Mouse (Mus musculus) forebrain, embryonic 13.5 days (tissue): Measurements from ENCODE around the gene Mogs. TPM values are rescaled to one million over a fixed set of nuclear protein-coding genes. Genes with fewer than 3 reads are reported as not detected.

Experiments
- ATAC-seq: fragments of 200-750 bp; cut with Nextera tagmentation; 2 replicates; pipeline ENCODE4 v1.8.0; 2017
- H3K27ac ChIP-seq: fragments of 300-500 bp; sonication (generic); 2 replicates; pipeline ENCODE4 v1.5.1; 2015; ENCODE audit warnings: inconsistent platforms, mild to moderate bottlenecking, moderate library complexity
- H3K27me3 ChIP-seq: fragments of 300-500 bp; sonication (generic); 2 replicates; pipeline ENCODE4 v1.6.1; 2015; ENCODE audit warnings: mild to moderate bottlenecking, inconsistent platforms
- H3K36me3 ChIP-seq: fragments of 300-500 bp; sonication (generic); 2 replicates; pipeline ENCODE4 v1.6.1; 2015; ENCODE audit warnings: mild to moderate bottlenecking, inconsistent platforms; ENCODE audit not compliant: poor library complexity, severe bottlenecking
- H3K4me1 ChIP-seq: fragments of 300-500 bp; sonication (generic); 2 replicates; pipeline ENCODE4 v1.6.1; 2015; ENCODE audit warnings: inconsistent platforms
- H3K4me2 ChIP-seq: fragments of 300-500 bp; sonication (generic); 2 replicates; pipeline ENCODE4 v1.6.1; 2015; ENCODE audit warnings: inconsistent platforms, mild to moderate bottlenecking, moderate library complexity
- H3K4me3 ChIP-seq: fragments of 300-500 bp; sonication (generic); 2 replicates; pipeline ENCODE4 v1.5.1; 2015; ENCODE audit warnings: mild to moderate bottlenecking, inconsistent platforms
- H3K9ac ChIP-seq: fragments of 300-500 bp; sonication (generic); 2 replicates; pipeline ENCODE4 v1.6.1; 2015; ENCODE audit warnings: mild to moderate bottlenecking, inconsistent platforms
- H3K9me3 ChIP-seq: fragments of 300-500 bp; sonication (generic); replicated peaks from 2 replicates; pipeline ENCODE4 v1.6.1; 2016; ENCODE audit warnings: inconsistent platforms
- WGBS: fragments of 180-500 bp; shearing (Covaris S2); methylation state at CpG from one replicate; pipeline ENCODE4 v1.1.7; 2015; 5-methylcytosine and 5-hydroxymethylcytosine counted together
- microRNA counts: library from miRNA; unstranded; fragments of <30 nt; microRNA quantifications from one replicate; lab custom pipeline; 2016
- microRNA-seq: library from miRNA; unstranded; fragments of <30 nt; microRNA quantifications from one replicate; pipeline ENCODE4, GENCODE M21; 2016
- polyA plus RNA-seq: library from polyadenylated mRNA; unstranded; fragments of >200 nt; fragmentation: Nextera tagmentation; extraction: Ambion mirVana; gene quantifications from 2 replicates; pipeline ENCODE4 v1.2.1, GENCODE M21; 2015

The Mogs gene
- polyA plus RNA-seq, 1 experiment from 2014 or later = 19.2 TPM

GRCm38 (mm10) chr6:83162701-83163100 lies 47.4 kb downstream of the Mogs start:
- WGBS = 0% methylated on average over 8 of the region's 8 CpGs
- no peak for ATAC-seq
- Histone ChIP-seq H3K4me1 (peaks cover 34% of the 10 kb centered on the region), H3K4me2 (peak overlapping the region; percentile 47), H3K9me3 (no peaks in the 10 kb centered on the region), H3K9ac (no peak overlapping the region; the same call in 1 of the 2 replicates), H3K27me3 (peaks cover 47% of the 10 kb centered on the region), H3K36me3 (no peaks in the 10 kb centered on the region), H3K27ac (no peak overlapping the region), H3K4me3 (peak overlapping the region; percentile 23)

DNA sequence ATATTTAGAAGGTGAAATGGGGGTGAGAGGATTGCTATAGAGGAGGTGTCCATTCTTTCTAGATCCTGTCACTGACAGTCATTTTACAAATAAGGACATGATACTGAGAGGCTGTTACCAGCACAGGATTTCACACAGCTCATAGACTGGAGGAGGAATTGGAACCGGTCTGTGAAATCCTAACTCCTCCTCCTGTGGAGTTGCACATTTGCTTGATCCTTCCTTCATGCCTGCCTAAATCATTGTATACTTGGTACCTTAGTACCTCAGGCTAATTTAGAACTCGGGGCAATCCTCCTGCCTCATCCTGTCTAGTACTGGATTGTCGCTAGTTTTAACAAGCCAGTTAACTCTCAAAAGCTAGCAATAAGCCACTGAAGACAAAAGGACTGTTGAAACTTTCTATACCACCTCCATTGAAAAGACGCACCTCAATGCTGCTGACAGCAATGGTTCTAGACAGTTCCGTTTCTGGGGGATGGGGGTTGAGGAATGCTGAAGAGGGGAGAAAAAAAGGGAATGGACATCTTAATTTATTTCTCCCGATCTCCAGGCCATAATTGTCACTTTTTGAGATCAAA lies 49.8 kb downstream of the Mogs start:
- Histone ChIP-seq H3K27ac (peak overlapping the region; percentile 48), H3K4me1 (peaks cover 41% of the 10 kb centered on the region), H3K27me3 (peaks cover 44% of the 10 kb centered on the region), H3K36me3 (0 out of 2 replicates have a peak, but pooled peaks cover 3% of the 10 kb centered on the region), H3K4me3 (peak overlapping the region; percentile 84), H3K9me3 (no peaks in the 10 kb centered on the region), H3K4me2 (peak overlapping the region; percentile 81), H3K9ac (peak overlapping the region; percentile 93)
- ATAC-seq = peak; percentile 64
- under 1% methylated on average over 6 of the region's 6 CpGs for WGBS

- 0 out of 2 replicates have a peak, but pooled peaks cover 3% of the 10 kb centered on the region for H3K36me3 ChIP-seq
- H3K27ac ChIP-seq = peak within 1 kb of the TSS; percentile 82
- peak within 1 kb of the TSS; percentile 84 for H3K4me3 ChIP-seq
- peak within 1 kb of the TSS; percentile 81 for H3K4me2 ChIP-seq
- peak within 1 kb of the TSS; percentile 93 for H3K9ac ChIP-seq
- under 1% methylated on average over 58 of the region's 58 CpGs for WGBS
- H3K4me1 ChIP-seq = peaks cover 42% of the 10 kb centered on the region
- peak; percentile 88 for ATAC-seq
- peaks cover 38% of the 10 kb centered on the region for H3K27me3 ChIP-seq
- H3K9me3 ChIP-seq = no peaks in the 10 kb centered on the region
Measured at GRCm38 (mm10) chr6:83165607-83166242, 50.4 kb downstream of the Mogs start, which contains the start of gene Dctn1. TSS of gene Dctn1 (plus strand) at chr6:83165920.

- WGBS = under 1% methylated on average over 12 of the region's 12 CpGs
- Histone ChIP-seq H3K27ac (peak overlapping the region; percentile 82), H3K4me3 (peak overlapping the region; percentile 84), H3K27me3 (peaks cover 32% of the 10 kb centered on the region), H3K4me2 (peak overlapping the region; percentile 81), H3K9me3 (no peaks in the 10 kb centered on the region), H3K36me3 (0 out of 2 replicates have a peak, but pooled peaks cover 3% of the 10 kb centered on the region), H3K9ac (peak overlapping the region; percentile 93), H3K4me1 (peaks cover 47% of the 10 kb centered on the region)
- ATAC-seq = peak; percentile 8; the same call in 1 of the 2 replicates
Measured at GRCm38 (mm10) chr6:83166243-83166630, 50.9 kb downstream of the Mogs start.

MicroRNAs encoded within 50 kb of the gene (microRNA counts, 519-probe panel; counts per million panel counts)
- microRNA mmu-miR-3470a+mmu-miR-3470b (lab: Ali Mortazavi, UCI) = 177 counts per million, percentile 53 among the panel's probes with 10 or more counts

Small RNA genes lying within 50 kb of the gene (microRNA-seq; reads per million reads assigned to microRNA genes)
- not detected for gene Mir3470a

Other genes starting within 250 kb of the Mogs start
- 5.9 and 7.3 TPM in 2 replicates for gene Sema4f, start 175.7 kb upstream of the Mogs start, polyA plus RNA-seq
- gene M1ap, start 168.6 kb upstream of the Mogs start, polyA plus RNA-seq = not detected in 2 replicates
- gene Dok1, start 82.0 kb upstream of the Mogs start, polyA plus RNA-seq = 2.8 and 3.8 TPM in 2 replicates
- gene Loxl3, start 81.3 kb upstream of the Mogs start, polyA plus RNA-seq = 5.4 and 6.2 TPM in 2 replicates
- gene Aup1, start 61.0 kb upstream of the Mogs start, polyA plus RNA-seq = 144 and 154 TPM in 2 replicates
- gene Htra2, start 60.2 kb upstream of the Mogs start, polyA plus RNA-seq = 60.6 and 65.8 TPM in 2 replicates
- 0.53 and 0.59 TPM in 2 replicates for gene Dqx1, start 57.7 kb upstream of the Mogs start, polyA plus RNA-seq
- not detected in 2 replicates for gene Tlx2, start 45.2 kb upstream of the Mogs start, polyA plus RNA-seq
- gene Pcgf1, start 37.6 kb upstream of the Mogs start, polyA plus RNA-seq = 46.5 and 47.3 TPM in 2 replicates
- 0.46 TPM in 1 of 2 replicates, not detected in the other for gene Lbx2, start 29.1 kb upstream of the Mogs start, polyA plus RNA-seq
- 3.5 and 4.0 TPM in 2 replicates for gene Ccdc142, start 13.9 kb upstream of the Mogs start, polyA plus RNA-seq
- gene Gm42688, start 13.9 kb upstream of the Mogs start, polyA plus RNA-seq = 2.3 and 2.6 TPM in 2 replicates
- gene Mrpl53, start 6.5 kb upstream of the Mogs start, polyA plus RNA-seq = 141 and 151 TPM in 2 replicates
- gene Wbp1, start 6.1 kb downstream of the Mogs start, polyA plus RNA-seq = 239 and 249 TPM in 2 replicates
- 13.2 and 13.3 TPM in 2 replicates for gene Ino80b, start 9.9 kb downstream of the Mogs start, polyA plus RNA-seq
- 10.4 and 10.5 TPM in 2 replicates for gene Rtkn, start 20.0 kb downstream of the Mogs start, polyA plus RNA-seq
- 17.5 and 18.4 TPM in 2 replicates for gene Wdr54, start 40.9 kb downstream of the Mogs start, polyA plus RNA-seq
- gene 1700003E16Rik, start 40.9 kb downstream of the Mogs start, polyA plus RNA-seq = 2.7 and 3.6 TPM in 2 replicates
- gene Dctn1, start 50.4 kb downstream of the Mogs start, polyA plus RNA-seq = 108 and 113 TPM in 2 replicates
- 0.34 and 0.62 TPM in 2 replicates for gene Slc4a5, start 104.3 kb downstream of the Mogs start, polyA plus RNA-seq
- gene Mthfd2, start 210.4 kb downstream of the Mogs start, polyA plus RNA-seq = 29.4 and 32.5 TPM in 2 replicates
- gene Mob1a, start 210.5 kb downstream of the Mogs start, polyA plus RNA-seq = 35.7 and 39.3 TPM in 2 replicates
- gene Bola3, start 233.7 kb downstream of the Mogs start, polyA plus RNA-seq = 92.7 and 103 TPM in 2 replicates